Mouse (Mus musculus) E14TG2a.4 (cell line): Measurements from ENCODE around the gene Oas1h.

Source experiments
- CTCF ChIP-seq: conservative IDR thresholded peaks from 2 replicates; pipeline ENCODE4 v1.5.1; 2014; ENCODE audit warnings: low read length
- NANOG ChIP-seq: IDR thresholded peaks from 2 replicates; pipeline ENCODE4 v1.6.1; 2014; ENCODE audit warnings: borderline replicate concordance, low read length, mixed read lengths
- POU5F1 ChIP-seq: IDR thresholded peaks from 2 replicates; pipeline ENCODE4 v1.6.1; 2014; ENCODE audit warnings: low read length, borderline replicate concordance

DNA sequence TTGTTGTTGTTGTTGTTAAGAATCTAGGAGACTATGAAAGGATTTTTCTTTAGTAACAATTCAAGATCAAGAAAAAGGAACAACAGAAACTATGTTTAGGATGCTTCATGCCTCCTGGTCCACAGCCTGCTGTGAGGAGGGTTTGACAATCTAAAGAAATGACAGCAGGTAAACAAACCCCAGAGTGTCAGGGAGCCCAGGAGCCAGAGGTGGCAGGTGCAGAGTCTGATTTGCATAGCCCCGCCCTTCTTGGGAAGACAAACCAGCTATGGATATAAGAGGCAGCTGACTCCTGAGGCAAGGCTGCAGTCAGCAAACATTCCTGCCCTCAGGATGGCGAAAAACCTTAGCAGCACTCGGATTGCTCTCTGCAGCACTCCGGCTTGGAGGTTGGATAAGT lies at the start of gene Oas1h:
- TF ChIP-seq CTCF (no peak), POU5F1 (no peak), NANOG (no peak)
